Mouse (Mus musculus) adrenal gland, postnatal 0 days (tissue): ENCODE results near the gene Klhl41. TPM values are rescaled to one million over a fixed set of nuclear protein-coding genes. Genes with fewer than 3 reads are reported as not detected.

ENCODE experiments used
- polyA plus RNA-seq: library from polyadenylated mRNA; unstranded; fragments of >200 nt; fragmentation: Nextera tagmentation; extraction: Ambion mirVana; gene quantifications from 2 replicates; pipeline ENCODE4 v1.2.1, GENCODE M21; 2015

Klhl41 gene
- 0.28 and 2.2 TPM in 2 replicates for polyA plus RNA-seq

DNA sequence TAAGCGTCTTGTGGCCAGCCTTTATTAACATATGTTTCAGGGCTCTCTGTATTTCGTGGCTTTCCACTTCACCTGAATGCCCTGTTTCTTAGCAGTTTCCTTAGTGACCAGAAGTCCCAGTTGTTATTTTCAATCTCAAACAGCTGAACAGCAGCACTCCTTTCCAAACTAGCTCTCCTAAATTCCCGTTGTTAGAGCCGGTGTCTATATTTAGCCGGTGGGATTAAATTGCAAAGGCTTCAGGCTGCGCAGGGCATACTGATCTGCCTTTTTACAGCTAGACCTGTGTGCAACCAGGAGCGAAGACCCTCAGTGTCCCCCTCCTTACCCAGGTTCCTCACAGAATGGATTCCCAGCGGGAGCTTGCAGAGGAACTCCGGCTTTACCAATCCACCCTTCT, at the start of gene Klhl41:
Gene Klhl41, plus strand, starts transcription at position 268 of the 400 bp plus-strand sequence.

GRCm38 (mm10) chr2:69646726-69647490, 23.0 kb upstream of the Klhl41 start, which contains the start of gene Bbs5:
TSS of gene Bbs5 (plus strand) at chr2:69647171.

GRCm38 (mm10) chr2:69712981-69713625, 43.2 kb downstream of the Klhl41 start, which contains the start of gene Fastkd1:
TSS of gene Fastkd1 (minus strand) at chr2:69713516.

GRCm38 (mm10) chr2:69722273-69722649, 52.3 kb downstream of the Klhl41 start, which contains the start of gene Ppig:
TSS of gene Ppig (plus strand) at chr2:69722545.

Other genes starting within 250 kb of the Klhl41 start
- gene Lrp2, start 84.1 kb upstream of the Klhl41 start, polyA plus RNA-seq = 0.55 and 0.76 TPM in 2 replicates
- gene Bbs5, start 22.9 kb upstream of the Klhl41 start, polyA plus RNA-seq = 15.4 and 26.5 TPM in 2 replicates
- gene Fastkd1, start 43.4 kb downstream of the Klhl41 start, polyA plus RNA-seq = 6.6 and 9.1 TPM in 2 replicates
- 93.3 and 111 TPM in 2 replicates for gene Ppig, start 52.4 kb downstream of the Klhl41 start, polyA plus RNA-seq
- gene Ccdc173, start 119.5 kb downstream of the Klhl41 start, polyA plus RNA-seq = 2.1 and 2.5 TPM in 2 replicates
- gene Phospho2, start 119.5 kb downstream of the Klhl41 start, polyA plus RNA-seq = 33.4 and 36.1 TPM in 2 replicates
- 13.7 and 15.8 TPM in 2 replicates for gene Klhl23, start 151.8 kb downstream of the Klhl41 start, polyA plus RNA-seq
- 339 and 370 TPM in 2 replicates for gene Ssb, start 191.4 kb downstream of the Klhl41 start, polyA plus RNA-seq
- 37.7 and 48.4 TPM in 2 replicates for gene Mettl5, start 215.5 kb downstream of the Klhl41 start, polyA plus RNA-seq
- gene Ubr3, start 227.1 kb downstream of the Klhl41 start, polyA plus RNA-seq = 6.4 and 10.9 TPM in 2 replicates